In the genomic region with DNA sequence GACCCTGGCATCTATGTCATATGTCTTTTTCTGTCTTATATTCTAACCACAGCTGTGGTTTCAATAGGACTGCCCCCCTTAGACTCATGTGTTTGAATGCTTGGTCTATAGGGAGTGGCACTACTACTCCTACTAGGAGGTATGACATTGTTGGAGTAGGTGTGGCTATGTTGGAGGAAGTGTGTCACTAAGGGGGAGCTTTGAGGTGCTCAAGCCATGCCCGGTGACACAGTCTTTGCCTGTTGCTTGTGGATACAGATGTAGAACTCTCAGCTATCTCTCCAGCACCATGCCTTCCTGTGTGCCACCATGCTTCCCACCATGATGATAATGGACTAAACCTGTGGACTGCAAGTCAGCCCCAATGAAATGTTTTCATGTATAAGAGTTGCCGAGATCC, we compare ENCODE assay signal across 34 mouse cellular contexts. TPM values are rescaled to one million over a fixed set of nuclear protein-coding genes. Genes with fewer than 3 reads are reported as not detected.
DNase-seq lines count a peak whose midpoint lies in the region; ATAC-seq and TF ChIP-seq lines count a peak whose summit lies in the region.
"Had no signal": no experiment of that assay in that cellular context is flagged by ENCODE, and none has a peak within 500 bp of the region (broad histone marks: within the 10 kb centered on the region; RNA-seq: fewer than 3 reads in every experiment).

No protein-coding gene starts in this region.

- H3K36me3 ChIP-seq in liver, postnatal 0 days (replicated peaks; ENCODE audit: insufficient read depth, low read length): no peaks in the 10 kb centered on the region
- no peaks in the 10 kb centered on the region for H3K36me3 ChIP-seq in hindbrain, postnatal 0 days (ENCODE audit: insufficient read depth, low read length)
- H3K36me3 ChIP-seq: embryonic facial prominence, embryonic 12.5 days; forebrain, embryonic 15.5 days; G1E; heart, embryonic 12.5 days; intestine, embryonic 15.5 days; limb, embryonic 13.5 days; liver, embryonic 13.5 days; neural tube, embryonic 15.5 days; stomach, embryonic 15.5 days had no signal

- H3K27me3 ChIP-seq in liver, postnatal 0 days (ENCODE audit: insufficient read depth, low read length): no peaks in the 10 kb centered on the region
- H3K27me3 ChIP-seq in hindbrain, postnatal 0 days (ENCODE audit: insufficient read depth, low read length): no peaks in the 10 kb centered on the region
- H3K27me3 ChIP-seq: CH12.LX; embryonic facial prominence, embryonic 12.5 days; forebrain, embryonic 15.5 days; heart, embryonic 12.5 days; intestine, embryonic 15.5 days; limb, embryonic 13.5 days; liver, embryonic 13.5 days; neural tube, embryonic 15.5 days; stomach, embryonic 15.5 days had no signal

- no peaks in the 10 kb centered on the region for H3K9me3 ChIP-seq in liver, postnatal 0 days (ENCODE audit: low read length)
- H3K9me3 ChIP-seq in hindbrain, postnatal 0 days (ENCODE audit: low read length): no peaks in the 10 kb centered on the region
- H3K9me3 ChIP-seq: embryonic facial prominence, embryonic 12.5 days; forebrain, embryonic 15.5 days; G1E; heart, embryonic 12.5 days; intestine, embryonic 15.5 days; limb, embryonic 13.5 days; liver, embryonic 13.5 days; neural tube, embryonic 15.5 days; stomach, embryonic 15.5 days had no signal

- no peak overlapping the region for H3K4me2 ChIP-seq in liver, postnatal 0 days (ENCODE audit: low read depth, low read length)
- H3K4me2 ChIP-seq in hindbrain, postnatal 0 days (ENCODE audit: low read depth, low read length): no peak overlapping the region
- H3K4me2 ChIP-seq: embryonic facial prominence, embryonic 12.5 days; forebrain, embryonic 15.5 days; hindbrain, embryonic 14.5 days; intestine, embryonic 15.5 days; limb, embryonic 13.5 days; liver, embryonic 13.5 days; lung, embryonic 14.5 days; neural tube, embryonic 15.5 days; stomach, embryonic 15.5 days had no signal

- ATAC-seq in liver, postnatal 0 days: peak; percentile 32; the same call in 1 of the 2 replicates
- ATAC-seq in megakaryocyte-erythroid progenitor cell, adult 5-6 weeks (replicated peaks; ENCODE audit: low FRiP score, low TSS enrichment, poor library complexity, severe bottlenecking): peak; percentile 42
- no peak for ATAC-seq in hindbrain, postnatal 0 days
- ATAC-seq: forebrain, embryonic 15.5 days; intestine, embryonic 15.5 days had no signal

- no peaks in the 10 kb centered on the region for H3K4me1 ChIP-seq in liver, postnatal 0 days (ENCODE audit: insufficient read depth)
- H3K4me1 ChIP-seq in hindbrain, postnatal 0 days (ENCODE audit: insufficient read depth, low read length): no peaks in the 10 kb centered on the region
- H3K4me1 ChIP-seq: intestine, embryonic 15.5 days; neural tube, embryonic 15.5 days; stomach, embryonic 15.5 days had no signal

- TF ChIP-seq CTCF in liver, postnatal 0 days (IDR thresholded peaks at IDR 0.05; ENCODE audit: low read depth): no peak
- TF ChIP-seq CTCF in hindbrain, postnatal 0 days (IDR thresholded peaks at IDR 0.05; ENCODE audit: low read depth): no peak

- H3K27ac ChIP-seq in liver, postnatal 0 days (ENCODE audit: low read depth): no peak overlapping the region
- no peak overlapping the region for H3K27ac ChIP-seq in hindbrain, postnatal 0 days
- H3K27ac ChIP-seq: embryonic facial prominence, embryonic 12.5 days; forebrain, embryonic 15.5 days; hindbrain, embryonic 14.5 days; intestine, embryonic 15.5 days; kidney, postnatal 0 days; limb, embryonic 13.5 days; liver, embryonic 13.5 days; neural tube, embryonic 15.5 days; stomach, embryonic 15.5 days had no signal

- DNase-seq in liver, postnatal 0 days: no peak
- no peak for DNase-seq in liver
- DNase-seq in R1 (ENCODE audit: low read depth, low spot score): peak; percentile 62
- DNase-seq in urinary bladder, postnatal 36 days (ENCODE audit: low spot score in 2 of 2): no peak
- no peak for DNase-seq in hindbrain, postnatal 0 days (ENCODE audit: low spot score)
- DNase-seq in B cell, adult 2 months: no peak
- DNase-seq: adrenal gland, postnatal 25 days; cerebellum, adult 11-12 months; cerebellum, postnatal 10 days; embryo, embryonic 11 days; gastrocnemius, postnatal 25 days; heart, adult 18-20 months; heart, postnatal 10 days; kidney, adult 2 months; kidney, postnatal 4 days; liver, embryonic 13.5 days; lung, embryonic 14.5 days; lung, postnatal 14 days; midbrain, embryonic 14.5 days; retina, postnatal 1 day; right cerebral cortex, postnatal 14 days; thymus, postnatal 25 days had no signal

- H3K9ac ChIP-seq in liver, postnatal 0 days (replicated peaks): no peak overlapping the region
- H3K9ac ChIP-seq in hindbrain, postnatal 0 days (replicated peaks; ENCODE audit: low read length): no peak overlapping the region
- H3K9ac ChIP-seq: embryonic facial prominence, embryonic 12.5 days; forebrain, embryonic 15.5 days; heart, embryonic 12.5 days; hindbrain, embryonic 14.5 days; intestine, embryonic 15.5 days; limb, embryonic 13.5 days; liver, embryonic 13.5 days; lung, embryonic 14.5 days; neural tube, embryonic 15.5 days; stomach, embryonic 15.5 days had no signal

- 53% methylated on average over 2 of the region's 2 CpGs for WGBS in liver, postnatal 0 days (ENCODE audit: insufficient replicate concordance)
- 90% methylated on average over 2 of the region's 2 CpGs for WGBS in hindbrain, postnatal 0 days

- H3K4me3 ChIP-seq in liver, postnatal 0 days (ENCODE audit: low read depth, low read length): no peak overlapping the region
- no peak overlapping the region for H3K4me3 ChIP-seq in hindbrain, postnatal 0 days (ENCODE audit: low read length)
- H3K4me3 ChIP-seq: embryonic facial prominence, embryonic 12.5 days; forebrain, embryonic 15.5 days; heart, embryonic 12.5 days; intestine, embryonic 15.5 days; limb, embryonic 13.5 days; liver, embryonic 13.5 days; neural tube, embryonic 15.5 days; stomach, embryonic 15.5 days had no signal

- TF ChIP-seq EP300 in liver, postnatal 0 days (IDR thresholded peaks at IDR 0.05; ENCODE audit: low read depth): 0 out of 2 replicates have a peak, but pooled peaks have one; percentile 22

RNA-seq across cellular contexts. Expression of gene Leo1, which starts 12.3 kb away (rescaled TPM):
- polyA plus RNA-seq in liver, postnatal 0 days (2015; fragmentation: Nextera tagmentation; extraction: Ambion mirVana): 10.5 and 11.3 TPM in 2 replicates
- total RNA-seq in megakaryocyte-erythroid progenitor cell, adult 5-6 weeks (2014; fragmentation: Nextera tagmentation): 36.6 and 37.5 TPM in 2 replicates
- 76.8 and 84.1 TPM in 2 replicates for total RNA-seq in megakaryocyte-erythroid progenitor cell, adult 5-6 weeks (2017)
- 19.4 and 22.2 TPM in 2 replicates for total RNA-seq in hindbrain, postnatal 0 days (2014; rRNA removed)
- polyA plus RNA-seq in hindbrain, postnatal 0 days (2015; fragmentation: Nextera tagmentation; extraction: Ambion mirVana): 40.8 and 41.2 TPM in 2 replicates

RNA-seq across cellular contexts. Expression of gene Mapk6, which starts 19.2 kb away (rescaled TPM):
- polyA plus RNA-seq in liver, postnatal 0 days (2015; fragmentation: Nextera tagmentation; extraction: Ambion mirVana): 17.2 and 18.4 TPM in 2 replicates
- total RNA-seq in megakaryocyte-erythroid progenitor cell, adult 5-6 weeks (2014; fragmentation: Nextera tagmentation): 28.6 and 30.0 TPM in 2 replicates
- total RNA-seq in megakaryocyte-erythroid progenitor cell, adult 5-6 weeks (2017): 37.8 and 38.0 TPM in 2 replicates
- total RNA-seq in hindbrain, postnatal 0 days (2014; rRNA removed): 149 and 160 TPM in 2 replicates
- polyA plus RNA-seq in hindbrain, postnatal 0 days (2015; fragmentation: Nextera tagmentation; extraction: Ambion mirVana): 95.7 and 109 TPM in 2 replicates
